ENCODE assay signal across 24 mouse cellular contexts in genomic region chr11:94917717-94918116, GRCm38 (mm10). TPM values are rescaled to one million over a fixed set of nuclear protein-coding genes. Genes with fewer than 3 reads are reported as not detected.
DNase-seq lines count a peak whose midpoint lies in the region; ATAC-seq lines count a peak whose summit lies in the region.
"Had no signal": no experiment of that assay in that cellular context is flagged by ENCODE, and none has a peak within 500 bp of the region (broad histone marks: within the 10 kb centered on the region; RNA-seq: fewer than 3 reads in every experiment).

No protein-coding gene starts in this region.

- H3K9ac ChIP-seq in embryonic facial prominence, embryonic 12.5 days = no peak overlapping the region
- H3K9ac ChIP-seq in intestine, embryonic 14.5 days (ENCODE audit: low read length) = no peak overlapping the region
- no peak overlapping the region for H3K9ac ChIP-seq in intestine, embryonic 15.5 days
- no peak overlapping the region for H3K9ac ChIP-seq in embryonic facial prominence, embryonic 13.5 days
- no peak overlapping the region for H3K9ac ChIP-seq in limb, embryonic 15.5 days
- H3K9ac ChIP-seq: hindbrain, embryonic 14.5 days; neural tube, embryonic 15.5 days had no signal

- H3K4me2 ChIP-seq in embryonic facial prominence, embryonic 12.5 days (replicated peaks) = no peak overlapping the region
- H3K4me2 ChIP-seq in intestine, embryonic 14.5 days (ENCODE audit: low read length) = no peak overlapping the region
- no peak overlapping the region for H3K4me2 ChIP-seq in intestine, embryonic 15.5 days (replicated peaks)
- no peak overlapping the region for H3K4me2 ChIP-seq in embryonic facial prominence, embryonic 13.5 days
- H3K4me2 ChIP-seq in limb, embryonic 15.5 days = no peak overlapping the region
- H3K4me2 ChIP-seq: hindbrain, embryonic 14.5 days; neural tube, embryonic 15.5 days had no signal

- H3K27me3 ChIP-seq in embryonic facial prominence, embryonic 12.5 days = no peaks in the 10 kb centered on the region
- H3K27me3 ChIP-seq in embryonic facial prominence, embryonic 10.5 days (replicated peaks; ENCODE audit: low read depth, poor library complexity, severe bottlenecking) = peaks cover 7% of the 10 kb centered on the region; the same call in 1 of the 2 replicates
- no peaks in the 10 kb centered on the region for H3K27me3 ChIP-seq in intestine, embryonic 14.5 days (replicated peaks; ENCODE audit: control insufficient read depth, insufficient read depth, low read length)
- H3K27me3 ChIP-seq in intestine, embryonic 15.5 days (replicated peaks) = no peaks in the 10 kb centered on the region
- no peaks in the 10 kb centered on the region for H3K27me3 ChIP-seq in embryonic facial prominence, embryonic 13.5 days
- no peaks in the 10 kb centered on the region for H3K27me3 ChIP-seq in limb, embryonic 15.5 days
- H3K27me3 ChIP-seq: neural tube, embryonic 15.5 days had no signal

- DNase-seq in embryonic facial prominence, embryonic 10.5 days (ENCODE audit: low spot score) = no peak
- no peak for DNase-seq in intestine, embryonic 14.5 days (ENCODE audit: low spot score)
- no peak for DNase-seq in left cerebral cortex, adult 18-20 months (ENCODE audit: low spot score in 2 of 2)
- DNase-seq: adrenal gland, postnatal 36 days; cerebellum, postnatal 25 days; kidney, adult 2 months; kidney, postnatal 36 days; thymus, postnatal 25 days had no signal

- no peak for ATAC-seq in embryonic facial prominence, embryonic 12.5 days (ENCODE audit: insufficient number of reproducible peaks, insufficient read depth, low FRiP score, low TSS enrichment)
- no peak for ATAC-seq in intestine, embryonic 14.5 days (replicated peaks; ENCODE audit: low FRiP score, low TSS enrichment, low read depth)
- no peak for ATAC-seq in intestine, embryonic 15.5 days
- no peak; the same call in 1 of the 2 replicates for ATAC-seq in embryonic facial prominence, embryonic 13.5 days (ENCODE audit: insufficient number of reproducible peaks, insufficient read depth, low FRiP score, low TSS enrichment, low read depth)
- ATAC-seq in limb, embryonic 15.5 days (ENCODE audit: insufficient number of reproducible peaks, low FRiP score, low TSS enrichment, low read depth) = peak; percentile 44; the same call in 1 of the 2 replicates
- ATAC-seq in megakaryocyte, adult 5-6 weeks (ENCODE audit: poor library complexity, severe bottlenecking) = no peak
- ATAC-seq: activated CD4-positive, CD25-positive, alpha-beta regulatory T cell, adult 4 months had no signal

- H3K4me3 ChIP-seq in embryonic facial prominence, embryonic 12.5 days = no peak overlapping the region
- no peak overlapping the region for H3K4me3 ChIP-seq in embryonic facial prominence, embryonic 10.5 days
- no peak overlapping the region for H3K4me3 ChIP-seq in intestine, embryonic 14.5 days (ENCODE audit: low read depth, low read length)
- no peak overlapping the region for H3K4me3 ChIP-seq in intestine, embryonic 15.5 days (replicated peaks)
- no peak overlapping the region for H3K4me3 ChIP-seq in embryonic facial prominence, embryonic 13.5 days
- H3K4me3 ChIP-seq in limb, embryonic 15.5 days = no peak overlapping the region
- H3K4me3 ChIP-seq: midbrain, embryonic 10.5 days; neural tube, embryonic 15.5 days had no signal

- H3K36me3 ChIP-seq in embryonic facial prominence, embryonic 12.5 days = no peaks in the 10 kb centered on the region
- no peaks in the 10 kb centered on the region for H3K36me3 ChIP-seq in embryonic facial prominence, embryonic 10.5 days (replicated peaks)
- H3K36me3 ChIP-seq in intestine, embryonic 14.5 days (ENCODE audit: control insufficient read depth, insufficient read depth, low read length) = no peaks in the 10 kb centered on the region
- no peaks in the 10 kb centered on the region for H3K36me3 ChIP-seq in intestine, embryonic 15.5 days
- H3K36me3 ChIP-seq in embryonic facial prominence, embryonic 13.5 days = no peaks in the 10 kb centered on the region
- no peaks in the 10 kb centered on the region for H3K36me3 ChIP-seq in limb, embryonic 15.5 days
- H3K36me3 ChIP-seq: midbrain, embryonic 10.5 days; neural tube, embryonic 15.5 days had no signal

- peak overlapping the region; percentile 25; the same call in 1 of the 2 replicates for H3K27ac ChIP-seq in embryonic facial prominence, embryonic 12.5 days
- no peak overlapping the region for H3K27ac ChIP-seq in embryonic facial prominence, embryonic 10.5 days (replicated peaks)
- peak overlapping the region; percentile 23; the same call in 1 of the 2 replicates for H3K27ac ChIP-seq in intestine, embryonic 14.5 days (ENCODE audit: low read depth)
- H3K27ac ChIP-seq in intestine, embryonic 15.5 days = no peak overlapping the region
- H3K27ac ChIP-seq in embryonic facial prominence, embryonic 13.5 days = peak overlapping the region; percentile 73; the same call in 1 of the 2 replicates
- H3K27ac ChIP-seq in limb, embryonic 15.5 days = peak overlapping the region; percentile 86
- H3K27ac ChIP-seq: hindbrain, embryonic 14.5 days; midbrain, embryonic 10.5 days; neural tube, embryonic 15.5 days had no signal

- 71% methylated on average over 6 of the region's 6 CpGs for WGBS in embryonic facial prominence, embryonic 12.5 days
- WGBS in embryonic facial prominence, embryonic 10.5 days = 80% methylated on average over 6 of the region's 6 CpGs
- WGBS in intestine, embryonic 14.5 days = 68% methylated on average over 6 of the region's 6 CpGs
- WGBS in intestine, embryonic 15.5 days = 73% methylated on average over 6 of the region's 6 CpGs
- WGBS in embryonic facial prominence, embryonic 13.5 days = 62% methylated on average over 6 of the region's 6 CpGs
- WGBS in limb, embryonic 15.5 days = 47% methylated on average over 6 of the region's 6 CpGs

- H3K4me1 ChIP-seq in embryonic facial prominence, embryonic 12.5 days = peaks cover 27% of the 10 kb centered on the region
- peaks cover 35% of the 10 kb centered on the region for H3K4me1 ChIP-seq in embryonic facial prominence, embryonic 10.5 days
- H3K4me1 ChIP-seq in intestine, embryonic 14.5 days (replicated peaks; ENCODE audit: control insufficient read depth, insufficient read depth, low read length) = peaks cover 27% of the 10 kb centered on the region
- H3K4me1 ChIP-seq in intestine, embryonic 15.5 days (replicated peaks) = peaks cover 16% of the 10 kb centered on the region
- peaks cover 34% of the 10 kb centered on the region for H3K4me1 ChIP-seq in embryonic facial prominence, embryonic 13.5 days
- H3K4me1 ChIP-seq in limb, embryonic 15.5 days = peaks cover 46% of the 10 kb centered on the region

- no peaks in the 10 kb centered on the region for H3K9me3 ChIP-seq in embryonic facial prominence, embryonic 12.5 days
- no peaks in the 10 kb centered on the region for H3K9me3 ChIP-seq in embryonic facial prominence, embryonic 10.5 days
- no peaks in the 10 kb centered on the region for H3K9me3 ChIP-seq in intestine, embryonic 14.5 days (ENCODE audit: control insufficient read depth, low read length)
- H3K9me3 ChIP-seq in intestine, embryonic 15.5 days = no peaks in the 10 kb centered on the region
- H3K9me3 ChIP-seq in embryonic facial prominence, embryonic 13.5 days = no peaks in the 10 kb centered on the region
- H3K9me3 ChIP-seq in limb, embryonic 15.5 days = no peaks in the 10 kb centered on the region
- H3K9me3 ChIP-seq: midbrain, embryonic 10.5 days; neural tube, embryonic 15.5 days had no signal

RNA-seq across cellular contexts. Expression of gene Col1a1, which starts 18.3 kb away (rescaled TPM):
- 512 and 623 TPM in 2 replicates for polyA plus RNA-seq in embryonic facial prominence, embryonic 12.5 days (2016; fragmentation: Nextera tagmentation; extraction: Ambion mirVana)
- polyA plus RNA-seq in embryonic facial prominence, embryonic 10.5 days (2016; fragmentation: Nextera tagmentation; extraction: Ambion mirVana) = 61.5 and 88.8 TPM in 2 replicates
- polyA plus RNA-seq in intestine, embryonic 14.5 days (2014; fragmentation: Nextera tagmentation; extraction: Ambion mirVana) = 841 and 905 TPM in 2 replicates
- 984 and 1,087 TPM in 2 replicates for polyA plus RNA-seq in intestine, embryonic 15.5 days (2015; fragmentation: Nextera tagmentation; extraction: Ambion mirVana)
- polyA plus RNA-seq in embryonic facial prominence, embryonic 13.5 days (2015; fragmentation: Nextera tagmentation; extraction: Ambion mirVana) = 1,060 and 1,259 TPM in 2 replicates
- 4,882 and 5,832 TPM in 2 replicates for polyA plus RNA-seq in limb, embryonic 15.5 days (2015; fragmentation: Nextera tagmentation; extraction: Ambion mirVana)
- 0.36 and 0.42 TPM in 2 replicates for total RNA-seq in megakaryocyte, adult 5-6 weeks (2015)
- 0.49 and 4.8 TPM in 2 replicates for total RNA-seq in megakaryocyte, adult 5-6 weeks (2017)
- 10 to 100 TPM in 1 of 2 experiments, 1 to 10 TPM in 1; 8.8 to 11.2 TPM for total RNA-seq in left cerebral cortex, adult 18-20 months (2021)
- total RNA-seq: monocyte, adult 5-6 weeks had no signal

RNA-seq across cellular contexts. Expression of gene Hils1, which starts 49.7 kb away (rescaled TPM):
- polyA plus RNA-seq in embryonic facial prominence, embryonic 12.5 days (2016; fragmentation: Nextera tagmentation; extraction: Ambion mirVana) = not detected in 2 replicates
- not detected in 2 replicates for polyA plus RNA-seq in embryonic facial prominence, embryonic 10.5 days (2016; fragmentation: Nextera tagmentation; extraction: Ambion mirVana)
- polyA plus RNA-seq in intestine, embryonic 14.5 days (2014; fragmentation: Nextera tagmentation; extraction: Ambion mirVana) = not detected in 2 replicates
- not detected in 2 replicates for polyA plus RNA-seq in intestine, embryonic 15.5 days (2015; fragmentation: Nextera tagmentation; extraction: Ambion mirVana)
- polyA plus RNA-seq in embryonic facial prominence, embryonic 13.5 days (2015; fragmentation: Nextera tagmentation; extraction: Ambion mirVana) = not detected in 2 replicates
- 0.42 TPM in 1 of 2 replicates, not detected in the other for polyA plus RNA-seq in limb, embryonic 15.5 days (2015; fragmentation: Nextera tagmentation; extraction: Ambion mirVana)
- total RNA-seq in megakaryocyte, adult 5-6 weeks (2015) = not detected in 2 replicates
- not detected in 2 replicates for total RNA-seq in megakaryocyte, adult 5-6 weeks (2017)
- not detected for total RNA-seq in left cerebral cortex, adult 18-20 months (2021)
- total RNA-seq: adrenal gland, postnatal 36 days; gastrocnemius, postnatal 4 days; layer of hippocampus, postnatal 14 days; left cerebral cortex, postnatal 25 days had no signal
- polyA plus RNA-seq: activated CD4-positive, CD25-positive, alpha-beta regulatory T cell, adult 4 months; forebrain, embryonic 11.5 days; frontal cortex, adult 2 months; hindbrain, embryonic 14.5 days; kidney, adult 2 months; liver, embryonic 16.5 days; midbrain, embryonic 10.5 days; neural tube, embryonic 15.5 days had no signal

RNA-seq across cellular contexts. Expression of gene Sgca, which starts 58.4 kb away (rescaled TPM):
- polyA plus RNA-seq in embryonic facial prominence, embryonic 12.5 days (2016; fragmentation: Nextera tagmentation; extraction: Ambion mirVana) = 1.5 and 1.8 TPM in 2 replicates
- 0.17 TPM in 1 of 2 replicates, not detected in the other for polyA plus RNA-seq in embryonic facial prominence, embryonic 10.5 days (2016; fragmentation: Nextera tagmentation; extraction: Ambion mirVana)
- 0.22 TPM in 1 of 2 replicates, not detected in the other for polyA plus RNA-seq in intestine, embryonic 14.5 days (2014; fragmentation: Nextera tagmentation; extraction: Ambion mirVana)
- polyA plus RNA-seq in intestine, embryonic 15.5 days (2015; fragmentation: Nextera tagmentation; extraction: Ambion mirVana) = 0.19 TPM in 1 of 2 replicates, not detected in the other
- 1.1 and 1.5 TPM in 2 replicates for polyA plus RNA-seq in embryonic facial prominence, embryonic 13.5 days (2015; fragmentation: Nextera tagmentation; extraction: Ambion mirVana)
- 7.5 and 18.9 TPM in 2 replicates for polyA plus RNA-seq in limb, embryonic 15.5 days (2015; fragmentation: Nextera tagmentation; extraction: Ambion mirVana)
- total RNA-seq in megakaryocyte, adult 5-6 weeks (2015) = not detected in 2 replicates
- total RNA-seq in megakaryocyte, adult 5-6 weeks (2017) = not detected in 2 replicates
- not detected for total RNA-seq in left cerebral cortex, adult 18-20 months (2021)
- total RNA-seq: adrenal gland, postnatal 36 days; monocyte, adult 5-6 weeks had no signal
- polyA plus RNA-seq: forebrain, embryonic 11.5 days had no signal

Comparison
In these comparisons a context has a peak if more than half of its experiments do, and no peak if none do; other contexts are left out.
1. H3K27ac ChIP-seq: peak in embryonic facial prominence, embryonic 12.5 days (single experiment), intestine, embryonic 14.5 days (single experiment), embryonic facial prominence, embryonic 13.5 days (single experiment) and limb, embryonic 15.5 days (single experiment); none in embryonic facial prominence, embryonic 10.5 days (single experiment) and intestine, embryonic 15.5 days (single experiment).